Mouse (Mus musculus): ENCODE measurements around the gene Nfkb2. TPM values are rescaled to one million over a fixed set of nuclear protein-coding genes. Genes with fewer than 3 reads are reported as not detected.

The Nfkb2 gene
- polyA plus RNA-seq (2012; rRNA removed; ENCODE audit: low replicate concordance), result 33.0 and 51.7 TPM in 2 replicates

DNA sequence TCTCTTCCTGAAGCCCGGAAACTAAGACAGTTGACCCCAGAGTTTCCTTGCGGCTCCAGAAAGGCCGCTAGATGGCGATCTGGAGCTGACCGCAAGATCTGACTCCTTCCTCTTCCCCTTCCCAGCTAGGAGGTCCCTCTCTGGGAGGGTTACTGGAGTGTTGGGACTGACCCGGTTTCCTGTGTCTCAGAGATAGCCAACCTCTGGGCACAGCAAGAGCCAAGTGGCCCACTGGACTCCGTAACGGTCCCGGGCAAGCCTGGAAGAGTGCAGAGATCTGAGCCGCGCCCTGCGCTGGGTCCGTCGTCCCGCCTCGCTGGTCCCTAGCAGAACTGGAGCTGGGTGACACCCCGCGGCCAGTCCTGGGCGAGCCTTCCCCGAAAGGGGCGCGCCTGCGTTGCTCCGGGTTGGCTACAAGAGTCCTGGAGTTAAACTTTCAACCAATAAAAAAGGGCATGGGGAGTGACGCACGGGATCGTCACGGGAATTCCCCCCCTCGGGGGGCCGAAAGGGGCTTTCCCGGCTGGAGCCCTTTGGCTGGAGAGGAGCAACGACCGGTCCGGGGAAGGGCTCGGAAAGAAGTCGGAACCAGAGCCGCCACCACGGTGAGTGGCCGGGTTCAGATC, at the start of gene Nfkb2:
TSS of gene Nfkb2 (plus strand) at position 105 of the 626 bp plus-strand sequence.

GRCm38 (mm10) chr19:46326756-46327305, 22.7 kb downstream of the Nfkb2 start, which contains the start of gene Psd:
Gene Psd (minus strand): TSS chr19:46327156.

GRCm38 (mm10) chr19:46328081-46329030, 24.2 kb downstream of the Nfkb2 start, which contains the start of gene Fbxl15:
Gene Fbxl15 (plus strand): TSS chr19:46328184.

GRCm38 (mm10) chr19:46338331-46338936, 34.3 kb downstream of the Nfkb2 start, which contains the start of gene Cuedc2:
Gene Cuedc2 (minus strand): TSS chr19:46338702.

GRCm38 (mm10) chr19:46350168-46350932, 46.2 kb downstream of the Nfkb2 start, which contains the start of gene 2310034G01Rik:
Gene 2310034G01Rik (minus strand): TSS chr19:46350302.

Other genes with a start within 250 kb of the Nfkb2 start
- 7.5 and 19.0 TPM in 2 replicates for gene Nolc1, start 228.5 kb upstream of the Nfkb2 start, polyA plus RNA-seq (2012; rRNA removed; ENCODE audit: low replicate concordance)
- 1.5 and 3.5 TPM in 2 replicates for gene Elovl3, start 172.4 kb upstream of the Nfkb2 start, polyA plus RNA-seq (2012; rRNA removed; ENCODE audit: low replicate concordance)
- gene Pitx3, start 156.0 kb upstream of the Nfkb2 start, polyA plus RNA-seq (2012; rRNA removed; ENCODE audit: low replicate concordance), result 0.64 TPM in 1 of 2 replicates, not detected in the other
- gene Gbf1, start 151.8 kb upstream of the Nfkb2 start, polyA plus RNA-seq (2012; rRNA removed; ENCODE audit: low replicate concordance), result 69.7 and 96.3 TPM in 2 replicates
- gene Psd, start 22.8 kb downstream of the Nfkb2 start, polyA plus RNA-seq (2012; rRNA removed; ENCODE audit: low replicate concordance), result 3.6 and 147 TPM in 2 replicates
- gene Fbxl15, start 23.9 kb downstream of the Nfkb2 start, polyA plus RNA-seq (2012; rRNA removed; ENCODE audit: low replicate concordance), result 16.6 and 17.1 TPM in 2 replicates
- 78.4 and 113 TPM in 2 replicates for gene Cuedc2, start 34.4 kb downstream of the Nfkb2 start, polyA plus RNA-seq (2012; rRNA removed; ENCODE audit: low replicate concordance)
- 12.0 and 18.0 TPM in 2 replicates for gene Mfsd13a, start 36.8 kb downstream of the Nfkb2 start, polyA plus RNA-seq (2012; rRNA removed; ENCODE audit: low replicate concordance)
- 1.2 and 1.3 TPM in 2 replicates for gene 2310034G01Rik, start 46.0 kb downstream of the Nfkb2 start, polyA plus RNA-seq (2012; rRNA removed; ENCODE audit: low replicate concordance)
- gene Actr1a, start 91.4 kb downstream of the Nfkb2 start, polyA plus RNA-seq (2012; rRNA removed; ENCODE audit: low replicate concordance), result 128 and 152 TPM in 2 replicates
- 25.2 and 34.3 TPM in 2 replicates for gene Sufu, start 92.6 kb downstream of the Nfkb2 start, polyA plus RNA-seq (2012; rRNA removed; ENCODE audit: low replicate concordance)
- 35.6 and 44.1 TPM in 2 replicates for gene Trim8, start 197.4 kb downstream of the Nfkb2 start, polyA plus RNA-seq (2012; rRNA removed; ENCODE audit: low replicate concordance)

Data from subcutaneous adipose tissue, adult 2 months (tissue).